Mouse (Mus musculus) kidney, adult 2 months (tissue): ENCODE measurements around the gene Sec23ip.

ENCODE experiments used
- CTCF ChIP-seq: fragments of 200-500 bp; conservative IDR thresholded peaks from 2 replicates; pipeline ENCODE4 v1.5.1; 2011; ENCODE audit warnings: low read depth, mild to moderate bottlenecking, control low read depth, low read length, moderate library complexity, mixed read lengths; ENCODE audit not compliant: insufficient read depth, insufficient read length
- POLR2A ChIP-seq: fragments of 200-500 bp; IDR thresholded peaks from one replicate; pipeline ENCODE4 v1.6.1; 2011; ENCODE audit warnings: low read depth, low read length, control low read depth

DNA sequence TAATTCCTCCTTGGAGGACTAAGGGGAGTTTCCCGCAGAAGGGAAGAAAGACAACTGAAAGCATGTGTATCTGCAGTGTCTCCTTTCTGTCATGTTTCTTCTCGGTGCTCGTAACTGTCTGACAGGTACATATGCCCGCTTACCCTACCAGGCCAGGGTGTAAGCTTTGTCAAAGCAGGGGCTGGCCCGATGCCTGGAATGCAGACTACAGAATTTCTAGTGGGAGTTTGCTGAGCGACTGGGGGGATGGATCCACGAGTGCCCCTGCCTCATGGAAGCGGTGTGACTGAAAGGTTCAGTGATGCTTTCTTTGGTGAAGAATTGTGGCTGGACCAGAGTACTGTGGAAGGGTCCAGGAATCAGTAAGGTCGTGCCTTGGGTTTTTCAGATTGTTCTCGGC lies 1.4 kb downstream of the Sec23ip start:
- TF ChIP-seq CTCF (no peak), POLR2A (no peak)
